Comparison of ENCODE assay signal across 8 mouse cellular contexts in genomic region chr12:8923125-8923410, GRCm38 (mm10). TPM values are rescaled to one million over a fixed set of nuclear protein-coding genes. Genes with fewer than 3 reads are reported as not detected.
DNase-seq lines count a peak whose midpoint lies in the region; ATAC-seq and TF ChIP-seq lines count a peak whose summit lies in the region.

No protein-coding gene starts in this region.

- H3K4me1 ChIP-seq in ES-E14 (ENCODE audit: control insufficient read depth in 2 of 2, insufficient read depth in 2 of 2, low read length in 2 of 2, poor library complexity in 1 of 2): peaks cover 2 to 9% of the 10 kb centered on the region in 2 experiments; a peak in 3 of 4 replicates
- H3K4me1 ChIP-seq in embryonic facial prominence, embryonic 12.5 days: peaks cover 25% of the 10 kb centered on the region
- peaks cover 38% of the 10 kb centered on the region for H3K4me1 ChIP-seq in heart, postnatal 0 days (ENCODE audit: control insufficient read depth, insufficient read depth)
- peaks cover 34% of the 10 kb centered on the region for H3K4me1 ChIP-seq in liver, embryonic 15.5 days (replicated peaks)
- H3K4me1 ChIP-seq in spleen, adult 2 months (ENCODE audit: control insufficient read depth, insufficient read depth, insufficient read length): no peaks in the 10 kb centered on the region; the same call in none of the 2 replicates

- no peak for TF ChIP-seq POLR2A in spleen, adult 2 months (IDR thresholded peaks at IDR 0.05; ENCODE audit: low read depth, low read length)

- peak overlapping the region; percentile 79 to 93 for H3K4me3 ChIP-seq in ES-E14 (ENCODE audit: insufficient read depth in 1 of 2, low read depth in 1 of 2, low read length in 2 of 2, poor library complexity in 1 of 2, severe bottlenecking in 1 of 2)
- peak overlapping the region; percentile 67 for H3K4me3 ChIP-seq in embryonic facial prominence, embryonic 12.5 days
- H3K4me3 ChIP-seq in heart, postnatal 0 days (ENCODE audit: low read depth, low read length): peak overlapping the region; percentile 95
- H3K4me3 ChIP-seq in liver, embryonic 15.5 days (replicated peaks): peak overlapping the region; percentile 69
- H3K4me3 ChIP-seq in spleen, adult 2 months (ENCODE audit: extremely low read depth, insufficient read depth, insufficient read length): peak overlapping the region; percentile 87

- in situ Hi-C loops in ES-E14 (cut with MboI; ENCODE audit: low sequenced_read_pairs in 2 of 2, unreplicated experiment in 2 of 2): no loop called here

- H3K9ac ChIP-seq in ES-E14 (ENCODE audit: insufficient read depth, low read depth, low read length, poor library complexity, severe bottlenecking): peak overlapping the region; percentile 92
- H3K9ac ChIP-seq in embryonic facial prominence, embryonic 12.5 days: peak overlapping the region; percentile 89
- peak overlapping the region; percentile 91 for H3K9ac ChIP-seq in heart, postnatal 0 days (replicated peaks; ENCODE audit: low read depth, low read length)
- peak overlapping the region; percentile 73 for H3K9ac ChIP-seq in liver, embryonic 15.5 days

- peak overlapping the region; percentile 70 for H3K4me2 ChIP-seq in embryonic facial prominence, embryonic 12.5 days (replicated peaks)
- peak overlapping the region; percentile 87 for H3K4me2 ChIP-seq in heart, postnatal 0 days (ENCODE audit: low read depth, low read length)
- H3K4me2 ChIP-seq in liver, embryonic 15.5 days: peak overlapping the region; percentile 83

- peaks cover 2% of the 10 kb centered on the region; the same call in 1 of the 2 replicates for H3K36me3 ChIP-seq in ES-E14 (ENCODE audit: control insufficient read depth, insufficient read depth, low read length, poor library complexity, severe bottlenecking)
- H3K36me3 ChIP-seq in embryonic facial prominence, embryonic 12.5 days: peaks cover 11% of the 10 kb centered on the region
- H3K36me3 ChIP-seq in heart, postnatal 0 days (replicated peaks; ENCODE audit: control insufficient read depth, insufficient read depth, low read length): peaks cover 7% of the 10 kb centered on the region; the same call in 1 of the 2 replicates
- peaks cover 9% of the 10 kb centered on the region; the same call in 1 of the 2 replicates for H3K36me3 ChIP-seq in liver, embryonic 15.5 days (replicated peaks)
- H3K36me3 ChIP-seq in spleen, adult 2 months (ENCODE audit: control insufficient read depth, insufficient read depth, low read length): no peaks in the 10 kb centered on the region; the same call in 1 of the 2 replicates

- no peaks in the 10 kb centered on the region for H3K27me3 ChIP-seq in embryonic facial prominence, embryonic 12.5 days
- H3K27me3 ChIP-seq in heart, postnatal 0 days (ENCODE audit: control insufficient read depth, insufficient read depth, low read length): no peaks in the 10 kb centered on the region
- H3K27me3 ChIP-seq in liver, embryonic 15.5 days: no peaks in the 10 kb centered on the region
- no peaks in the 10 kb centered on the region for H3K27me3 ChIP-seq in spleen, adult 2 months (ENCODE audit: control insufficient read depth, insufficient read depth, low read length)

- peak; percentile 29 for DNase-seq in adrenal gland, postnatal 10 days
- no peak for DNase-seq in adrenal gland, postnatal 14 days
- no peak for DNase-seq in ES-E14 (ENCODE audit: low read depth, low spot score)
- DNase-seq in heart, postnatal 0 days (ENCODE audit: low spot score): peak; percentile 64
- DNase-seq in spleen, adult 2 months (ENCODE audit: low read depth in 1 of 2, low spot score in 2 of 2): no peak
- DNase-seq in Muller cell, postnatal 12 days (ENCODE audit: inconsistent ontology term): no peak

- TF ChIP-seq EP300 in heart, postnatal 0 days (IDR thresholded peaks at IDR 0.05; ENCODE audit: low read depth): no peak

- no peak for ATAC-seq in embryonic facial prominence, embryonic 12.5 days (ENCODE audit: insufficient number of reproducible peaks, insufficient read depth, low FRiP score, low TSS enrichment)
- no peak for ATAC-seq in heart, postnatal 0 days (ENCODE audit: insufficient read depth, low read depth)
- ATAC-seq in liver, embryonic 15.5 days (ENCODE audit: insufficient read depth): no peak

- no peak for TF ChIP-seq CTCF in heart, postnatal 0 days (IDR thresholded peaks at IDR 0.05; ENCODE audit: low read depth)
- TF ChIP-seq CTCF in spleen, adult 2 months (IDR thresholded peaks at IDR 0.05; ENCODE audit: extremely low read depth, insufficient read depth, insufficient read length, insufficient replicate concordance): no peak

- 19% methylated on average over 5 of the region's 5 CpGs for WGBS in embryonic facial prominence, embryonic 12.5 days
- WGBS in heart, postnatal 0 days: 11% methylated on average over 5 of the region's 5 CpGs
- WGBS in liver, embryonic 15.5 days (ENCODE audit: insufficient replicate concordance): 5% methylated on average over 5 of the region's 5 CpGs
- WGBS in spleen, adult 2 months: 7% methylated on average over 5 of the region's 5 CpGs

- H3K9me3 ChIP-seq in ES-E14 (ENCODE audit: control insufficient read depth, insufficient read depth, low read depth, low read length): no peaks in the 10 kb centered on the region
- no peaks in the 10 kb centered on the region for H3K9me3 ChIP-seq in embryonic facial prominence, embryonic 12.5 days
- no peaks in the 10 kb centered on the region for H3K9me3 ChIP-seq in heart, postnatal 0 days (replicated peaks; ENCODE audit: control insufficient read depth, low read length)
- no peaks in the 10 kb centered on the region for H3K9me3 ChIP-seq in liver, embryonic 15.5 days (replicated peaks)

- H3K27ac ChIP-seq in ES-E14 (ENCODE audit: insufficient read depth, low read depth, low read length, poor library complexity, severe bottlenecking): no peak overlapping the region
- H3K27ac ChIP-seq in embryonic facial prominence, embryonic 12.5 days: peak overlapping the region; percentile 96
- H3K27ac ChIP-seq in heart, postnatal 0 days (ENCODE audit: low read depth): peak overlapping the region; percentile 99
- H3K27ac ChIP-seq in liver, embryonic 15.5 days (replicated peaks): peak overlapping the region; percentile 92
- peak overlapping the region; percentile 50 for H3K27ac ChIP-seq in spleen, adult 2 months (ENCODE audit: insufficient read depth, low read length)

TF ChIP-seq in ES-E14, 5 proteins besides CTCF, POLR2A, EP300 and RAD21:
- TF ChIP-seq CHD2 (IDR thresholded peaks at IDR 0.05; ENCODE audit: low read depth, low read length): no peak

RNA-seq across cellular contexts. Expression of gene Laptm4a, which starts 1.6 kb away (rescaled TPM):
- total RNA-seq in adrenal gland, postnatal 10 days (2021): 100 to 1,000 TPM; 391 to 397 TPM
- 378 and 379 TPM in 2 replicates for total RNA-seq in adrenal gland, postnatal 14 days (2021)
- total RNA-seq in ES-E14 (2012; rRNA removed): 238 and 248 TPM in 2 replicates
- polyA plus RNA-seq in embryonic facial prominence, embryonic 12.5 days (2016; fragmentation: Nextera tagmentation; extraction: Ambion mirVana): 271 and 307 TPM in 2 replicates
- total RNA-seq in heart, postnatal 0 days (2014; rRNA removed; ENCODE audit: low replicate concordance): 365 and 397 TPM in 2 replicates
- polyA plus RNA-seq in heart, postnatal 0 days (2015; fragmentation: Nextera tagmentation; extraction: Ambion mirVana): 356 and 358 TPM in 2 replicates
- polyA plus RNA-seq in liver, embryonic 15.5 days (2015; fragmentation: Nextera tagmentation; extraction: Ambion mirVana): 61.3 and 69.2 TPM in 2 replicates
- polyA plus RNA-seq in spleen, adult 2 months (2012; rRNA removed): 81.9 and 88.2 TPM in 2 replicates

RNA-seq across cellular contexts. Expression of gene Matn3, which starts 24.7 kb away (rescaled TPM):
- total RNA-seq in adrenal gland, postnatal 10 days (2021): under 1 TPM in 1 of 2 experiments, not detected in 1; 0.30 TPM
- total RNA-seq in adrenal gland, postnatal 14 days (2021): not detected in 2 replicates
- total RNA-seq in ES-E14 (2012; rRNA removed): 2.5 and 5.3 TPM in 2 replicates
- polyA plus RNA-seq in embryonic facial prominence, embryonic 12.5 days (2016; fragmentation: Nextera tagmentation; extraction: Ambion mirVana): 2.0 and 2.1 TPM in 2 replicates
- 0.12 TPM in 1 of 2 replicates, not detected in the other for total RNA-seq in heart, postnatal 0 days (2014; rRNA removed; ENCODE audit: low replicate concordance)
- 0.05 and 0.07 TPM in 2 replicates for polyA plus RNA-seq in heart, postnatal 0 days (2015; fragmentation: Nextera tagmentation; extraction: Ambion mirVana)
- 0.09 and 0.17 TPM in 2 replicates for polyA plus RNA-seq in liver, embryonic 15.5 days (2015; fragmentation: Nextera tagmentation; extraction: Ambion mirVana)
- 0.04 TPM in 1 of 2 replicates, not detected in the other for polyA plus RNA-seq in spleen, adult 2 months (2012; rRNA removed)

RNA-seq across cellular contexts. Expression of gene Wdr35, which starts 50.6 kb away (rescaled TPM):
- 10 to 100 TPM; 12.4 to 15.4 TPM for total RNA-seq in adrenal gland, postnatal 10 days (2021)
- total RNA-seq in adrenal gland, postnatal 14 days (2021): 12.6 and 14.4 TPM in 2 replicates
- 22.3 and 27.1 TPM in 2 replicates for total RNA-seq in ES-E14 (2012; rRNA removed)
- 26.7 and 27.1 TPM in 2 replicates for polyA plus RNA-seq in embryonic facial prominence, embryonic 12.5 days (2016; fragmentation: Nextera tagmentation; extraction: Ambion mirVana)
- 5.5 and 11.1 TPM in 2 replicates for total RNA-seq in heart, postnatal 0 days (2014; rRNA removed; ENCODE audit: low replicate concordance)
- 6.3 and 7.9 TPM in 2 replicates for polyA plus RNA-seq in heart, postnatal 0 days (2015; fragmentation: Nextera tagmentation; extraction: Ambion mirVana)
- 0.96 and 1.2 TPM in 2 replicates for polyA plus RNA-seq in liver, embryonic 15.5 days (2015; fragmentation: Nextera tagmentation; extraction: Ambion mirVana)
- 0.32 and 0.36 TPM in 2 replicates for polyA plus RNA-seq in spleen, adult 2 months (2012; rRNA removed)

Comparison
In these comparisons a context has a peak if more than half of its experiments do, and no peak if none do; other contexts are left out.
1. DNase-seq: peak in adrenal gland, postnatal 10 days (single experiment) and heart, postnatal 0 days (single experiment); none in adrenal gland, postnatal 14 days (single experiment), ES-E14 (single experiment), spleen, adult 2 months (0 of 2) and Muller cell, postnatal 12 days (single experiment).
2. Peak in every context shown above with its lines, with median percentiles within 50 percentile points of each other: H3K4me3 ChIP-seq, H3K9ac ChIP-seq and H3K4me2 ChIP-seq.